Mouse (Mus musculus) hindbrain, postnatal 0 days (tissue): ENCODE results near the gene Fgfr2. TPM values are rescaled to one million over a fixed set of nuclear protein-coding genes. Genes with fewer than 3 reads are reported as not detected.
"Not testable (repeated sequence)": the region's sequence is repeated elsewhere in the genome, so short reads cannot be mapped to it uniquely, and the experiment has no call there.

Experiments used
- ATAC-seq: fragments of 200-750 bp; cut with Nextera tagmentation; 2 replicates; pipeline ENCODE4 v1.8.0; 2017; ENCODE audit warnings: mild to moderate bottlenecking, moderate TSS enrichment, moderate library complexity
- DNase-seq: peaks from one replicate; pipeline ENCODE4 v3.0.0-alpha.2; 2015; ENCODE audit warnings: low spot score
- H3K27ac ChIP-seq: fragments of 300-500 bp; sonication (generic); 2 replicates; pipeline ENCODE4 v1.5.1; 2014; ENCODE audit warnings: mild to moderate bottlenecking
- H3K27me3 ChIP-seq: fragments of 300-500 bp; sonication (generic); 2 replicates; pipeline ENCODE4 v1.6.1; 2014; ENCODE audit warnings: low read length, mixed read lengths; ENCODE audit not compliant: insufficient read depth
- H3K36me3 ChIP-seq: fragments of 300-500 bp; sonication (generic); 2 replicates; pipeline ENCODE4 v1.6.1; 2014; ENCODE audit warnings: low read length, mixed read lengths; ENCODE audit not compliant: insufficient read depth
- H3K4me1 ChIP-seq: fragments of 300-500 bp; sonication (generic); 2 replicates; pipeline ENCODE4 v1.6.1; 2014; ENCODE audit warnings: antibody characterized with exemption, low read length, mixed read lengths; ENCODE audit not compliant: insufficient read depth
- H3K4me2 ChIP-seq: fragments of 300-500 bp; sonication (generic); 2 replicates; pipeline ENCODE4 v1.6.1; 2014; ENCODE audit warnings: low read depth, mild to moderate bottlenecking, low read length, moderate library complexity, mixed read lengths
- H3K4me3 ChIP-seq: fragments of 300-500 bp; sonication (generic); 2 replicates; pipeline ENCODE4 v1.5.1; 2014; ENCODE audit warnings: low read length
- H3K9ac ChIP-seq: fragments of 300-500 bp; sonication (generic); replicated peaks from 2 replicates; pipeline ENCODE4 v1.6.1; 2014; ENCODE audit warnings: mild to moderate bottlenecking, low read length, moderate library complexity, mixed read lengths
- H3K9me3 ChIP-seq: fragments of 300-500 bp; sonication (generic); 2 replicates; pipeline ENCODE4 v1.6.1; 2016; ENCODE audit warnings: low read length, mixed read lengths
- CTCF ChIP-seq: IDR thresholded peaks from 2 replicates; pipeline ENCODE4 v1.5.1; 2016; ENCODE audit warnings: antibody characterized with exemption, control low read depth, low read depth
- WGBS: fragments of 180-500 bp; shearing (Covaris S2); extraction: QIAGEN DNeasy Blood & Tissue Kit; methylation state at CpG from one replicate; pipeline ENCODE4 v1.1.7; 2014; 5-methylcytosine and 5-hydroxymethylcytosine counted together
- polyA plus RNA-seq: library from polyadenylated mRNA; unstranded; fragments of >200 nt; fragmentation: Nextera tagmentation; extraction: Ambion mirVana; gene quantifications from 2 replicates; pipeline ENCODE4 v1.2.1, GENCODE M21; 2015
- total RNA-seq: library from RNA; depleted of rRNA; stranded (reverse); fragments of >200 nt; gene quantifications from 2 replicates; pipeline ENCODE4 v1.2.3, GENCODE M21; 2014

The Fgfr2 gene
- total and polyA plus RNA-seq, 2 experiments from 2014 or later = 17.3 to 49.0 TPM

- Histone ChIP-seq H3K4me1 (no peaks in the 10 kb centered on the region), H3K36me3 (peaks cover 29% of the 10 kb centered on the region), H3K9me3 (no peaks in the 10 kb centered on the region), H3K4me3 (no peak overlapping the region), H3K27me3 (no peaks in the 10 kb centered on the region), H3K9ac (no peak overlapping the region), H3K27ac (no peak overlapping the region), H3K4me2 (no peak overlapping the region)
- ATAC-seq (no peak), DNase-seq (no peak)
- TF ChIP-seq CTCF = no peak
- WGBS = 61% methylated on average over 1 of the region's 1 CpGs
These were observed 2621.7 kb downstream of the Fgfr2 start for GRCm38 (mm10) chr7:130501499-130501898.

GRCm38 (mm10) chr7:130493346-130493745 is 2629.8 kb downstream of the Fgfr2 start:
- H3K9ac ChIP-seq = no peak overlapping the region
- no peak overlapping the region for H3K4me2 ChIP-seq
- no peak overlapping the region for H3K4me3 ChIP-seq
- no peak for DNase-seq
- no peak for ATAC-seq
- H3K27me3 ChIP-seq = no peaks in the 10 kb centered on the region
- 72% methylated on average over 3 of the region's 3 CpGs for WGBS
- H3K27ac ChIP-seq = no peak overlapping the region
- H3K36me3 ChIP-seq = 0 out of 2 replicates have a peak, but pooled peaks cover 3% of the 10 kb centered on the region
- H3K4me1 ChIP-seq = no peaks in the 10 kb centered on the region
- TF ChIP-seq CTCF = no peak
- H3K9me3 ChIP-seq = no peaks in the 10 kb centered on the region

GRCm38 (mm10) chr7:130492026-130492425 is 2631.1 kb downstream of the Fgfr2 start:
- ATAC-seq (no peak), DNase-seq (no peak)
- no peaks in the 10 kb centered on the region for H3K27me3 ChIP-seq
- H3K9ac ChIP-seq = no peak overlapping the region
- TF ChIP-seq CTCF = no peak
- H3K27ac ChIP-seq = no peak overlapping the region
- no peak overlapping the region for H3K4me2 ChIP-seq
- no peak overlapping the region for H3K4me3 ChIP-seq
- no peaks in the 10 kb centered on the region for H3K9me3 ChIP-seq
- H3K36me3 ChIP-seq = no peaks in the 10 kb centered on the region
- no peaks in the 10 kb centered on the region for H3K4me1 ChIP-seq

GRCm38 (mm10) chr7:130479003-130479402 is 2644.1 kb downstream of the Fgfr2 start:
- H3K4me3 ChIP-seq, H3K4me2 ChIP-seq, ATAC-seq, H3K9me3 ChIP-seq, H3K4me1 ChIP-seq, H3K27me3 ChIP-seq, DNase-seq, H3K27ac ChIP-seq, H3K36me3 ChIP-seq, H3K9ac ChIP-seq: not testable (repeated sequence)
- 0 out of 2 replicates have a peak, but pooled peaks have one; percentile 10 for TF ChIP-seq CTCF
- WGBS = 93% methylated on average over 3 of the region's 3 CpGs

GRCm38 (mm10) chr7:130475970-130476369 is 2647.2 kb downstream of the Fgfr2 start:
- TF ChIP-seq CTCF = peak; percentile 98
- Histone ChIP-seq H3K4me2 (no peak overlapping the region), H3K4me1 (no peaks in the 10 kb centered on the region), H3K9me3 (no peaks in the 10 kb centered on the region), H3K36me3 (peaks cover 3% of the 10 kb centered on the region; the same call in 1 of the 2 replicates), H3K27me3 (no peaks in the 10 kb centered on the region), H3K9ac (no peak overlapping the region), H3K4me3 (no peak overlapping the region), H3K27ac (no peak overlapping the region)
- peak; percentile 71 for ATAC-seq
- DNase-seq = peak; percentile 84
- WGBS = 33% methylated on average over 2 of the region's 2 CpGs

- Histone ChIP-seq H3K27me3 (no peaks in the 10 kb centered on the region), H3K4me3 (no peak overlapping the region), H3K9me3 (no peaks in the 10 kb centered on the region), H3K4me1 (no peaks in the 10 kb centered on the region), H3K4me2 (no peak overlapping the region), H3K27ac (no peak overlapping the region), H3K36me3 (no peaks in the 10 kb centered on the region), H3K9ac (no peak overlapping the region)
- 68% methylated on average over 3 of the region's 3 CpGs for WGBS
- ATAC-seq (no peak), DNase-seq (no peak)
- no peak for TF ChIP-seq CTCF
These were observed 2649.3 kb downstream of the Fgfr2 start for GRCm38 (mm10) chr7:130473881-130474280.

GRCm38 (mm10) chr7:130472683-130473082 is 2650.5 kb downstream of the Fgfr2 start:
- Histone ChIP-seq H3K9ac (no peak overlapping the region), H3K27me3 (no peaks in the 10 kb centered on the region), H3K4me1 (no peaks in the 10 kb centered on the region), H3K36me3 (no peaks in the 10 kb centered on the region), H3K4me2 (no peak overlapping the region), H3K9me3 (no peaks in the 10 kb centered on the region), H3K4me3 (no peak overlapping the region), H3K27ac (no peak overlapping the region)
- 28% methylated on average over 6 of the region's 6 CpGs for WGBS
- TF ChIP-seq CTCF = no peak
- no peak for ATAC-seq
- DNase-seq = peak; percentile 17
